ENCODE assay signal across 8 mouse cellular contexts in the genomic region with DNA sequence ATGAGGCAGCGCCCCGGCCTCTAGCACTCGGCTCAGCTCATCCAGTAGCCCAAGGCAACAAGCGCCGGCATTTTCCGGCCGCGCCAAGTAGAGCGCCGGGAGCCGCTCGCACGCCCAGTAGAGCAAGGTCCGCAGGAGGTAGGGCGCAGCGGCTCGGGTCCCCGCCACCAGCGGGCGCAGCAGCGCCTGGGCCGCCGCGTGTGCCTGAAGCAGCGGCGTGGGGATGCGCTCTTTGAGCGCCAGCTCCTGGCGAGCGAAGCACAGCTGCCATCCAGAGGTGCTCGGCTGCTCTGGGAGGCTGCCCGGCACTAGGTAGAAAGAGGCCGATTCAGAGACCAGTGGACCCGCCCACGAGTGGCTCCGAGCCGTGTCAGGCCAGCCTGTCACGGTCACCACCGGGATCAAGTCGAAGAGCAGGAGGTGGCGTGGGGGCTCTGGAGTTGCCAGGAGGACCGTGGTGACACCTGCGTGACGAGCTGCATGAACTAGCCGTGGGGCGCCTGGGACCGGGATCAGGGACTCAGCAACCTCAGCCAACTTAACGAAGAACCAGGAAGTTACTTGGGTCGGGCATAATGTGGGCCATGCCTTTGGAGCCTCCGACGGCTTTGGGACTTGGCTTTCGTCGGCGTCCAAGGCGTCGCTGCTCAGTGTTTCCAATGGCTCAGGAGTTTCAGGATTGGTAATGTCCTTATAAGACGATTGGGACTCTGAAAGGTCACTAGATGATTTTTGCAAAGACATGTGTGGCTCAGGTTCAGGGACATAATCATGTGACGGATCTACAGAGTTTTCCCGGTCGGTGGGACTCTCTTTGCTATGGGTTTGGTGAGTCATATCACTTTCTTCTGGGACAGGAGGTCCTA. TPM values are rescaled to one million over a fixed set of nuclear protein-coding genes. Genes with fewer than 3 reads are reported as not detected.
A peak's percentile ranks its signal among the peaks of the same experiment; 100 is the strongest.
DNase-seq lines count a peak whose midpoint lies in the region; ATAC-seq and TF ChIP-seq lines count a peak whose summit lies in the region.

No protein-coding gene starts in this region.

- peak; percentile 75; the same call in 1 of the 2 replicates for ATAC-seq in frontal cortex, adult (ENCODE audit: low TSS enrichment)
- ATAC-seq in hindbrain, embryonic 11.5 days (ENCODE audit: low FRiP score) = peak; percentile 31; the same call in 1 of the 2 replicates

- H3K79me2 ChIP-seq in MEL (ENCODE audit: control insufficient read depth, insufficient read depth, low read length, poor library complexity) = peaks cover 8% of the 10 kb centered on the region; the same call in 1 of the 2 replicates

- no peaks in the 10 kb centered on the region for H3K9me3 ChIP-seq in MEL (replicated peaks; ENCODE audit: insufficient read depth, low read length)
- no peaks in the 10 kb centered on the region for H3K9me3 ChIP-seq in hindbrain, embryonic 11.5 days (ENCODE audit: control insufficient read depth, low read length)

- peak overlapping the region; percentile 70 to 89 for H3K4me3 ChIP-seq in MEL (ENCODE audit: control insufficient read depth in 1 of 2, insufficient read depth in 1 of 2, low read depth in 2 of 2, low read length in 2 of 2)
- H3K4me3 ChIP-seq in hindbrain, embryonic 11.5 days (ENCODE audit: low read depth, low read length) = peak overlapping the region; percentile 54

- peaks cover 0 to 5% of the 10 kb centered on the region in 2 experiments; a peak in 2 of 4 replicates for H3K36me3 ChIP-seq in MEL (ENCODE audit: control insufficient read depth in 1 of 2, insufficient read depth in 2 of 2, low read length in 2 of 2)
- H3K36me3 ChIP-seq in hindbrain, embryonic 11.5 days (ENCODE audit: control insufficient read depth, insufficient read depth, low read length) = no peaks in the 10 kb centered on the region

- H3K4me2 ChIP-seq in hindbrain, embryonic 11.5 days (replicated peaks; ENCODE audit: low read depth, low read length) = peak overlapping the region; percentile 73

- peaks cover 5 to 16% of the 10 kb centered on the region in 2 experiments; a peak in 3 of 4 replicates for H3K4me1 ChIP-seq in MEL (ENCODE audit: control insufficient read depth in 1 of 2, insufficient read depth in 2 of 2, low read length in 2 of 2)
- H3K4me1 ChIP-seq in hindbrain, embryonic 11.5 days (replicated peaks; ENCODE audit: control insufficient read depth, insufficient read depth, low read length) = peaks cover 17% of the 10 kb centered on the region

- no peak overlapping the region for H3K27ac ChIP-seq in MEL (ENCODE audit: control insufficient read depth, low read depth, low read length)
- 0 out of 2 replicates have a peak overlapping the region, but pooled peaks have one; percentile 47 for H3K27ac ChIP-seq in hindbrain, embryonic 11.5 days (ENCODE audit: low read depth, low read length)

- no peak for TF ChIP-seq EP300 in MEL (IDR thresholded peaks at IDR 0.05; ENCODE audit: low read depth in 1 of 2, low read length in 2 of 2)

- 2% methylated on average over 58 of the region's 60 CpGs for WGBS in hindbrain, embryonic 11.5 days

- H3K9ac ChIP-seq in MEL (ENCODE audit: control insufficient read depth, low read depth, low read length, poor library complexity, severe bottlenecking) = peak overlapping the region; percentile 78
- peak overlapping the region; percentile 49; the same call in 1 of the 2 replicates for H3K9ac ChIP-seq in hindbrain, embryonic 11.5 days (ENCODE audit: low read depth, low read length)

- TF ChIP-seq RAD21 in MEL (IDR thresholded peaks at IDR 0.05; ENCODE audit: low read depth, low read length) = peak; percentile 24

- no peaks in the 10 kb centered on the region; a peak in 1 of 4 replicates for H3K27me3 ChIP-seq in MEL (ENCODE audit: control insufficient read depth in 1 of 2, insufficient read depth in 2 of 2, low read length in 2 of 2)
- H3K27me3 ChIP-seq in hindbrain, embryonic 11.5 days (ENCODE audit: control insufficient read depth, insufficient read depth, low read length) = peaks cover 53% of the 10 kb centered on the region

- peak; percentile 81 for DNase-seq in MEL (ENCODE audit: low read depth, low spot score)
- DNase-seq in c-Kit-positive CD71-negative TER-119-negative erythroid progenitor cells, embryonic 14.5 days (ENCODE audit: low read depth) = peak; percentile 56
- DNase-seq in hindbrain, embryonic 11.5 days (ENCODE audit: low spot score) = peak; percentile 82
- peak; percentile 46 to 51 for DNase-seq in layer of hippocampus, postnatal 25 days (ENCODE audit: extremely low spot score in 1 of 2, low spot score in 1 of 2)
- DNase-seq in lung, postnatal 36 days = peak; percentile 84
- DNase-seq in retina, adult 2 months (ENCODE audit: low read depth, low spot score) = peak; percentile 54
- DNase-seq in thymus, postnatal 14 days = peak; percentile 86

- peak in 2 of 3 experiments; percentile 62 to 74; a peak in 4 of 6 replicates for TF ChIP-seq CTCF in MEL (IDR thresholded peaks at IDR 0.05 in 2 of 3, conservative IDR thresholded peaks at IDR 0.05 in 1 of 3; ENCODE audit: control insufficient read depth in 1 of 3, insufficient read depth in 1 of 3, low read depth in 2 of 3, low read length in 3 of 3, poor library complexity in 1 of 3, severe bottlenecking in 1 of 3)

- TF ChIP-seq POLR2A in MEL (IDR thresholded peaks at IDR 0.05; ENCODE audit: control insufficient read depth in 1 of 2, insufficient read depth in 1 of 2, low read depth in 1 of 2, low read length in 2 of 2, poor library complexity in 1 of 2) = peak; percentile 54 to 68; a peak in 3 of 4 replicates

TF ChIP-seq in MEL, 35 proteins besides CTCF, POLR2A, EP300 and RAD21 (continues in another document):
- TF ChIP-seq MYC (IDR thresholded peaks at IDR 0.05; ENCODE audit: low read depth, low read length) (peak; percentile 37; the same call in 1 of the 2 replicates), UBTF (IDR thresholded peaks at IDR 0.05; ENCODE audit: borderline replicate concordance, insufficient read depth, low read depth, low read length) (no peak; the same call in 1 of the 2 replicates), MEF2A (IDR thresholded peaks at IDR 0.05; ENCODE audit: extremely low read depth, insufficient replicate concordance, low read depth, low read length, poor library complexity, severe bottlenecking) (no peak), GATA1 (IDR thresholded peaks at IDR 0.05; ENCODE audit: low read depth, low read length) (no peak), MAX (IDR thresholded peaks at IDR 0.05; ENCODE audit: low read length) (peak; percentile 44), USF2 (IDR thresholded peaks at IDR 0.05; ENCODE audit: borderline replicate concordance in 1 of 2, insufficient read depth in 1 of 2, low read depth in 1 of 2, low read length in 2 of 2) (no peak), MYB (IDR thresholded peaks at IDR 0.05; ENCODE audit: low read depth, low read length) (no peak), MXI1 (IDR thresholded peaks at IDR 0.05; ENCODE audit: low read depth, low read length) (peak; percentile 81), RCOR1 (IDR thresholded peaks at IDR 0.05; ENCODE audit: low read depth, low read length) (no peak), NELFE (IDR thresholded peaks at IDR 0.05; ENCODE audit: low read depth, low read length) (peak; percentile 14; the same call in 1 of the 2 replicates), NRF1 (IDR thresholded peaks at IDR 0.05; ENCODE audit: insufficient read depth, low read depth, low read length, poor library complexity, severe bottlenecking) (0 out of 2 replicates have a peak, but pooled peaks have one; percentile 30), CHD2 (IDR thresholded peaks at IDR 0.05; ENCODE audit: low read length) (no peak), USF1 (IDR thresholded peaks at IDR 0.05; ENCODE audit: low read depth, low read length) (peak; percentile 53; the same call in 1 of the 2 replicates), KAT2A (conservative IDR thresholded peaks at IDR 0.05; ENCODE audit: low read depth, low read length) (no peak), HCFC1 (IDR thresholded peaks at IDR 0.05; ENCODE audit: low read depth, low read length) (no peak; the same call in 1 of the 2 replicates), ZC3H11A (IDR thresholded peaks at IDR 0.05; ENCODE audit: low read depth, low read length) (0 out of 2 replicates have a peak, but pooled peaks have one; percentile 4), ELF1 (IDR thresholded peaks at IDR 0.05; ENCODE audit: low read depth, low read length) (0 out of 2 replicates have a peak, but pooled peaks have one; percentile 44), MAFK (IDR thresholded peaks at IDR 0.05; ENCODE audit: borderline replicate concordance, low read depth, low read length) (no peak)

RNA-seq across cellular contexts. Expression of a gene that starts 1.4 kb away (rescaled TPM):
- 0.29 and 0.31 TPM in 2 replicates for total RNA-seq in MEL (2012; rRNA removed)
- 1 to 10 TPM in 1 of 2 experiments, not detected in 1; 2.4 TPM for polyA plus RNA-seq in MEL (2012; ENCODE audit: insufficient read depth in 1 of 2, insufficient read length in 2 of 2, low read depth in 1 of 2, low replicate concordance in 2 of 2, missing spikeins in 1 of 2)
- 0.83 and 0.93 TPM in 2 replicates for polyA plus RNA-seq in hindbrain, embryonic 11.5 days (2014; fragmentation: Nextera tagmentation; extraction: Ambion mirVana)
- total RNA-seq in layer of hippocampus, postnatal 25 days (2021) = not detected

RNA-seq across cellular contexts. Expression of a gene that starts 2.4 kb away (rescaled TPM):
- total RNA-seq in MEL (2012; rRNA removed) = 4.8 and 5.1 TPM in 2 replicates
- polyA plus RNA-seq in MEL (2012; ENCODE audit: insufficient read depth in 1 of 2, insufficient read length in 2 of 2, low read depth in 1 of 2, low replicate concordance in 2 of 2, missing spikeins in 1 of 2) = 10 to 100 TPM in 1 of 2 experiments, not detected in 1; 26.8 TPM
- 2.2 and 2.8 TPM in 2 replicates for polyA plus RNA-seq in hindbrain, embryonic 11.5 days (2014; fragmentation: Nextera tagmentation; extraction: Ambion mirVana)
- total RNA-seq in layer of hippocampus, postnatal 25 days (2021) = 10 to 100 TPM; 28.3 to 33.3 TPM

RNA-seq across cellular contexts. Expression of a gene that starts 8.3 kb away (rescaled TPM):
- 0.31 and 0.33 TPM in 2 replicates for total RNA-seq in MEL (2012; rRNA removed)
- polyA plus RNA-seq in MEL (2012; ENCODE audit: insufficient read depth in 1 of 2, insufficient read length in 2 of 2, low read depth in 1 of 2, low replicate concordance in 2 of 2, missing spikeins in 1 of 2) = 1 to 10 TPM in 1 of 2 experiments, not detected in 1; 1.6 TPM
- 1.2 and 1.5 TPM in 2 replicates for polyA plus RNA-seq in hindbrain, embryonic 11.5 days (2014; fragmentation: Nextera tagmentation; extraction: Ambion mirVana)
- total RNA-seq in layer of hippocampus, postnatal 25 days (2021) = 1 to 10 TPM in 1 of 2 experiments, under 1 TPM in 1; 0.79 to 1.1 TPM

RNA-seq across cellular contexts. Expression of a gene that starts 11.1 kb away (rescaled TPM):
- 0.04 TPM in 1 of 2 replicates, not detected in the other for total RNA-seq in MEL (2012; rRNA removed)
- not detected for polyA plus RNA-seq in MEL (2012; ENCODE audit: insufficient read depth in 1 of 2, insufficient read length in 2 of 2, low read depth in 1 of 2, low replicate concordance in 2 of 2, missing spikeins in 1 of 2)
- polyA plus RNA-seq in hindbrain, embryonic 11.5 days (2014; fragmentation: Nextera tagmentation; extraction: Ambion mirVana) = not detected in 2 replicates
- not detected for total RNA-seq in layer of hippocampus, postnatal 25 days (2021)

RNA-seq across cellular contexts. Expression of a gene that starts 14.2 kb away (rescaled TPM):
- not detected in 2 replicates for total RNA-seq in MEL (2012; rRNA removed)
- polyA plus RNA-seq in MEL (2012; ENCODE audit: insufficient read depth in 1 of 2, insufficient read length in 2 of 2, low read depth in 1 of 2, low replicate concordance in 2 of 2, missing spikeins in 1 of 2) = not detected
- not detected in 2 replicates for polyA plus RNA-seq in hindbrain, embryonic 11.5 days (2014; fragmentation: Nextera tagmentation; extraction: Ambion mirVana)
- total RNA-seq in layer of hippocampus, postnatal 25 days (2021) = not detected
